Mouse (Mus musculus) heart, adult 2 months (tissue): ENCODE results near the gene Maml2.

Experiments
- CTCF ChIP-seq: fragments of 200-600 bp; IDR thresholded peaks from 2 replicates; pipeline ENCODE4 v1.8.1; 2022; ENCODE audit warnings: antibody characterized with exemption, mild to moderate bottlenecking, moderate library complexity
- POLR2A ChIP-seq: fragments of 200-500 bp; IDR thresholded peaks from 2 replicates; pipeline ENCODE4 v1.6.1; 2011; ENCODE audit warnings: mild to moderate bottlenecking, low read depth, low read length, control low read depth; ENCODE audit not compliant: insufficient read depth

DNA sequence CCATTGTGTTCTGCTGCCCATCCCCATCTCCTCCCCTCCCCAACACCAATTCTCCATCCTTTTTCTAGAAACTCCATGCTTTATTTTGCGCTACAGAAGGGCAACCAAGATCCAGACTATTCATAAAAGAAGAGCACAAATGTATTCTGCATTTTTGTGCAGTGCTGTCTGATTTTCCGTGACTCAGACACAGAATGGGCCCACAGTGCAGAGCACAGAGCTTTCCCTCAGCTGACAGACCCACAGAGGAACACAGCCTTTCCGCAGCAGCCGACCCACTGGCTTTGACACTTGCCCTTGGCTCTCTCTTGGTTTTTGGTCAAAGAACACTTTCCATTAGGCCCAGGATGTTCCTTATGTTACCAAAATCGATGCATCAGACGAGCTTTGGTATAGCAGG is 302.0 kb downstream of the Maml2 start:
- no peak for TF ChIP-seq CTCF
- TF ChIP-seq POLR2A: no peak
